Mouse (Mus musculus): ENCODE results near the gene Gatad2b. TPM values are rescaled to one million over a fixed set of nuclear protein-coding genes. Genes with fewer than 3 reads are reported as not detected.
A peak's percentile ranks its signal among the peaks of the same experiment; 100 is the strongest.

Gatad2b gene
- total RNA-seq, 2 experiments from 2014 or later = 58.3 to 59.4 TPM

DNA sequence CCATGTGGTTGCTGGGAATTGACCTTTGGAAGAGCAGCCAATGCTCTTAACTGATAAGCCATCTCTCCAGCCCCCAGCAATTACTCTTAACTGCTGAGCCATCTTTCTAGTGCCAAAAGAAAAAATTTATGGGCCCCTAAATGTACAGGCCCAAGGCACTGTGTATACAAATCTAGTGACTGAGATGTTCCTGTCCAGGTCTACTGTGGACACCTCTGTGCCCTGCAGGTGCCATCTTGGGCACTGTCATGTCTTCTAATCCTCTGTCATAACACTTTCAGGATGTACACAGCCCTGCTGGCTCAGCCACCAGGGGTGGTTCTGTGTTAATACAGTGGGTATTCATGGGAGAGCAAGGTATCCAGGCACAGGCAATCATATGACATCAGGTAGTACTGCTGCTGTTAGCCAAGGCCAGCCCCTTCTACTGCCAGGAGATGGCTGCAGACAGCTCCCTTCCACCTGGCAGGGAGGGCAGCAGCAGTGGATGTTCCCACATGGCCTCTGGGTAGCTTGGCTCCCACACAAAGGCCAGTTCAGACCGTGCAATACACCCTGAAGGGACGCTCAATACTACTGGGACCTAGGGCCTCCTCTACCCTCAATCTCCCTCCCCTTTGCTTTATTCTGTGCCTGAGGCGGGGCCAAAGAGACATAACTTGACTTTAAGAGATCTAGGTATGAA lies 82.7 kb downstream of the Gatad2b start:
- DNase-seq (ENCODE audit: low spot score) = no peak

DNA sequence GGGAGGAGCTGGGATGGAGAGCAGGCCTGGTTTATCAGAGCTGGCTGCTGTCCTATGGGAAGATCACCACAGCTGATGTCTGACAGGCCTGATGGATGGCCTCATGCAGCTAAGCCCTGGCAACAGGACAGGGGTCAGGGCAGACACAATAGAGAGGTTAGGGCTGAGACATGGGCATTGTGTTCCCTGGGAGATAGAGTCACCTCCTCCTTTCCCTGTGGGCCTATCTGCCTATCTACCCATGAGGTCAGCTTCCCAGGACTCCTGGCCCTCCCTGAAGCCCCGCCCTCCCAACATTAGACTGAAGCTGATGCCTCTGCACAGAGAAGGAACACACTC lies 83.2 kb downstream of the Gatad2b start:
- DNase-seq (ENCODE audit: low spot score) = no peak

DNA sequence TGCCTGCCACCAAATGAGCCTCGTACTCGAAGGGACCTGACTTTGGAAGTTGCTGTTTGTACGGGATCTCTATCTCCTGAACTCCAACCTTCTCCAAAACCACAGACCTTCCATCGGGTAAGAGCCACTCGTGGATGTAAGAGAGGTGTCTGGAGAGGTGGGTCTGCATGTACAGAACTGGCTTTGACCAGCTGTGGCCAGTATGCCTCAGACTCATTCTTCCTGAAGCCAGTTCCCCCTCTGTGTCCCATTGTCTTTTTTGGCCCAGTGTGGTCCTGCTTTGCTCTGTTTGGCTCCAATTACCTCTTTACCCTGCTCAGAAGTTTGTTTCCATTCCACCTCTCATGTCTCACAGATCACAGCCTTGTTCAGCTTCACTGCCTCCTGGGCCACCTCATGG lies 85.5 kb downstream of the Gatad2b start:
- DNase-seq (ENCODE audit: low spot score) = no peak

DNA sequence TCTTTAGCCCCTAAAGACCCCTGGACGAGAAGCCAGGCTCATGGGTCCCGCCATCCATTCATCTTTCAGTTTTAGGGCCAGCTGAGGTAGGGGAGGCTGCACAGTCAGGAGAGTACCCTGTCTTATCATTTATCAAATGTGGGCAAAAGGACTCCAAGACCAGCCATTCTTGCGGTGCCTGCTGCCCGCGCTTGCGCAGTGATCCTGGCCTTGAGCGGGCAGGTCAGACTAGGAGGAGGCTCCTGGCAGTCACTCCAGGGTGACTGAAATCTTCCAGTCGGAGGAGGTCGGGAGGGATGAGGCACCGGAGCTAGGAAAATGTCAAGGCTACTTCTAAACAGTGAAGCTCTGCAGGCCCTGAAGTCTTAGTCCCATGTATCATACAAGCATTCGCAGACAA lies 88.7 kb downstream of the Gatad2b start:
- no peak for DNase-seq (ENCODE audit: low spot score)

DNA sequence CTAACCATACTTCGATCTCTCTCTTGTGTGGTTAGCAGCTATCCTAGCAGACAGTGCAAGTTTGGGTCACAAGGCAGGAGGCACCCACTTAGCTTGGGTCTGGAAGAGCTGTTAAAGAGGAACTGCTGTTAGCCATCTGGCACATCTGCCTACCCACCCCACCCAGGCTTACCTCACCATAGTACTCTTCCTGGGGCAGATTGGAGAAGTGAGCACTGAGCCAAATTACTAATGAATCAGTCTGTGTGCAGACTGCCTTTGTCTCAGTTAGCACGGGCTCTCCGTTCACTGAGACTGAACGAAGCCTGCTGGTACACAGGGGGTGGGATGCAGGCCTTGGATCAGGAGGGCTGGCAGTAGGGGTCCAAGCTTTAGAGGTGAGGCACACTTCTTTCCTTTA lies 90.7 kb downstream of the Gatad2b start:
- no peak for DNase-seq (ENCODE audit: low spot score)

DNA sequence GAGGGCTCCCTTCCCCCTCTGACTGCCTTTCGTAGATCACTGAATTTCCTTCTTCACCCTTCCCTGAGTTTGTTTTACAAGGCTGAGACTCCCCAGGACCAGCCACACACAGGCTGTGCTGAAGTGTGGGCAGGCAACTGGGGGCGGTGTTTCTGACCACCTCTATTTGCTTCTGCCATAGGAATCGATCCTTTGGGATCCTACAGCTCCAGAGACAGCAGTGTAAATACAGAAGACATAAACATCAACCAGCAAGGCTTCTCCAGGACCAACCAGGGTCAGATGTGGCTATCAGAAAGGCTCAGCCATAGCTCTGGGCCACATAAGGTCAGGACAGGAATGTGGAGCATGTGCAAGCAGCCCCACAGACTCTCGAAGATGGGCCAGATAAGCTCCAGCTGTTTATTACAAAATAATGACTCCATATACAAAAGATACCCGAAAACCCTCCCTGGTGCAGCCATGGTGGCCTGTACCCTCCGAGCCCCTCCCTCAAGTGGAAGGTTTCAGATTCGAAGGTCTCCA lies 91.9 kb downstream of the Gatad2b start:
- DNase-seq (ENCODE audit: low spot score) = no peak

DNA sequence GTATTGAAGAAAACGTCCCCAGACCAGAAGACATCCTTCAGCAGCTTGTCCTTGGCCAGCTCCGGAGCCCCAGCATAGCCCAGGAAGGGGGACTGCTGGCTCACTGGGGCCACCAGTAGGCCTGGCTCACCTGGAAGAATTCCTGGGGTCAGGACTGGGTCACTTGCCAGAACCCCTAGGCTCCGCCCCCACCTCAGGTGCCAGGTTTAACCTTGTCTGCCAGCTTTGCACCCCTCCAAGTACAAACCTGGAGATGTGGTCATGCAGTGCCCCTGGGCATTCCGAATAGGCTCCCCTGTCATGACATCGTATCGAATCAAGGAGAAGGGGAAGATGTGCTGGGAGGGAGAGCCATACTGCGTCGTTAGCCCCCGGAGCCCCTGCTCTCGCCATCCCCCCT lies 93.8 kb downstream of the Gatad2b start:
- no peak for DNase-seq (ENCODE audit: low spot score)

DNA sequence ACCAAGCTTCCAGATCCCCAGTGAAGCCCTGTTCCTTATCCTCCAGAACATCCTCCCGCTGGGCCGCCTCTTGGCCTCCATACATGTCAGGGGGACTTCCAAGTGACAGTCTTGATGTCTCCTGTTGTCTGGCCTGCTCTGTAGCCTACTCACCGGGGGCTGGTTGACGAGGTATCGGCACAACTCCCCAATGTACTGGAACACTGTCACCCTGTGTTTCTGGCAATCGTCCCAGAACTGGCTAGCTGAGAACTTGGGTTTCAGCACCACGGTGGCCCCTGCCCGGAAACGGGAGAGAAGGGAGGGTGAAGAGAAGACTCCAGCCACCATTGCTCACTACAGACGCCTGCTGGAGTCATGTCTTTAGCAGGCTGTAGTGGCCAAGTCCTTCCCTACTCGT lies 94.5 kb downstream of the Gatad2b start:
- DNase-seq (ENCODE audit: low spot score) = peak; percentile 71

DNA sequence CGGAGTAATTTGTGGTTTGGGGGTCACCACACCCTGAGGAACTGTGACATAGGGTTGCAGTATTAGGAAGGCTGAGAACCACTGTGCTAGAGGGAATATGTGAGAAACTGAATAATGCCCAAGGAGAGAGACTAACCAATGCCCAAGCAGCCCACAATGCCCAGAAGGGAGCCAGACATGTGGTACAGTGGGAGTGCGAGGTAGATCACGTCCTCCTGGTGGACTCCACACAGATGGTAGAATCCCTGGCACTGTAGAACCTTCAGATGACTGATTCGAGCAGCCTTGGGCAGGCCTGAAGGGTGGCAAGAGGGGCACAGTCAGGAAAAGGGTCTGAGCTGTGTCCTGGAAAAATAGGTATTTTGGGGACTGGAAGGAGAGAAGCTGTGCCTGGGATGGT lies 95.2 kb downstream of the Gatad2b start:
- no peak for DNase-seq (ENCODE audit: low spot score)

DNA sequence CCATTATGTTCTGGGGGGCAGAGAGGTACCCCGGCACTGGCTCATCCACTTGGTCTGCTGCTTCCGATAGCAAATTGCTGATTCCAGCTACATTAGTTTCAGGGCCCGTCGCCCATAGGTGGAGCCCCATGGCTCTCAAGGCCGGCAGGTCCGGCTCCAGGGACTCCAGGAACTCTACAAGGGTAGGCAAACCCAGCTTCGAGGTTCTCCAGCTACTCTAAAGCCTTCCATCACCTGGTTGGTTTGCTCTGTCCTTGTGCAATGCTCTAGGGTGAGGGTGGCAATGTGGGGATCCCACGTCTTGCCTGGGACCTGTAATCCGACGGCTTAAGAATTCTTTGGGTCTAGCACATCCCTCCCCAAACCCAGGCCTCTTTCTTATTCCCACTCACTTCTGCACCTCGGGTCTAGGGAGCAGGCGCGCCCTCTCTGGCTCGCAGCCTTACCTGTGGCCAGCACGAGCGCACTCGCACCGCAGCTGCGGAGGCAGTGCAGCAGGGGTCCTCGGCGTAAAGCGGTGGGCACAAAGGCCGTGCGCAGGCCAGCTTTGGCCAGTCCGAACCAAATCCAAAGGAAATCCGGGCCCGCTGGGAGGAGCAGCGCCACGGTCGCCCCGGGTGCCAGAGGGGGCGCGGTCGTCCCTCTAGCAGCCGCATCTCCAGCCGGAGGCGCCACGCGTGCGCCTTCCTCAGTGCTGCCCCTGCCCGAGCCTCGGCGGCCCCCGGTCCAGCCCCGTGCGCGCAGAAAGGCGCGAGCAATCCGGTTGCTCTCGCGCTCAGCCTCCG lies 95.9 kb downstream of the Gatad2b start:
- DNase-seq (ENCODE audit: low spot score) = no peak

DNA sequence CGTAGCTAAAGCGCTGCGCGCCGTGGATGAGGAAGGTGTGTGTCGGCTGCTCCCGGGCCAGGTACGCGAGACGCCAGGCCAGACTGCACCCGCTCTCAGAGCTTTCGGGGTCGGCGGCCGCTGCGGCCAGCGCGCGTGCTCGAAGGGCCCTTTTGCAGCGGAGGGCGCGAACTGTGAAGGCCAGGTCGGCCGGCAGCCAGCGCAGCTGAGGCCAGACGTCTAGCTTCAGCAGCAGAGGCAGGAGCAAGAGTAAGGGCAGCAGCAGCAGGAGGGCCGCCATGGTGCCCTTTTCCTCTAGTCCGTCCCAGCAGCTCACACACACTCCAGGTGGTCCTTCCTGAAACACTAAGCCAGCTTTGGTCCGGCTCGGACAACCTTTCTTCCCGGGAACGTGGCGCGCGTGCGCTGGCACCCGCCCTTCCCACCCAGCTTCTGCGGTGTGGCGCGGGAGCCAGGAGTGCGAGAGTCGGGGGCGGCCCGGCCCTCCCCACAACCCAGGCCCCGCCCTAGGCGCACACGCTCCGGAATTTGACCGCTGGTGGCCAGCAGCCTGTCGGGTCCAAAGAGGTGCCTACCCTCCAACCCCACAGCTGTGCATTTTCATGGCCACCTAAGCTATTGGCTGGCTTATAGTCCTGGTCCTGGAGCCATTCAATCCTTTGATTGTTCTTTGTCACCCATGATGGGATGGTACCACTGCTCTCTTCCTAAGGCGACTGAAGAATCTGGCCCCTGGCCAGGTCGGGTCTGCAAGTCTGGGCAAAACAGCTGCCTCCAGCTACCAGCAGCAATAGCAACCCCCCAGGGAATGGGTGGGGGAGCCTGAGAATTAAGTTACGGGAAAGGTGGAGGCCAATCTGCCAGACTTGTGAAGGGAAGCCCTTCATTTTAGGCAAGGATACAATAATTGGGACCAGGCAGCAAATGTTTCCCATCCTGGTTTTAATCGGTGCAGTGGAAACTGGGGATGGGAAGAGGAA lies 96.8 kb downstream of the Gatad2b start, which contains the start of gene Slc27a3:
Slc27a3 (minus strand) TSS at position 428 of the 980 bp plus-strand sequence.
- DNase-seq (ENCODE audit: low spot score) = peak; percentile 42

DNA sequence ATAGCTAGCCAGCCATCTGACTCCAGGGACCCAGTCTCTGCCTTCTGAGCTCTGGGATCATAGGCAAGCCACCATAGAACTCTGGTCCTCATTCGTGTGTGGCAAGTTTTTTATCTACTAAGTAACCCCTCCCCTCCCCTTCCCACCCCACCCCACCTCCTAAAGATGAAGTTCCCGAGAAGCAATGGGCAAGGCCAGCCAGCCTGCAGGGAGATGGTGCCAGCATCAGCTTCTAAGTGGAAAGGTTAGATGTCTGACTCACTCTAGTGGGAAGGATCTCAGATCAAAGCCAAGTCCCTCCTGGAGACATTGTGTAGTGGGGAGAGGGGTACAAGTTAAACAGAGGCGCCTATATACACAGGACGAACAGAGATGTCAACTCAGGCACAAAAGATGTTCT lies 98.0 kb downstream of the Gatad2b start:
- no peak for DNase-seq (ENCODE audit: low spot score)

DNA sequence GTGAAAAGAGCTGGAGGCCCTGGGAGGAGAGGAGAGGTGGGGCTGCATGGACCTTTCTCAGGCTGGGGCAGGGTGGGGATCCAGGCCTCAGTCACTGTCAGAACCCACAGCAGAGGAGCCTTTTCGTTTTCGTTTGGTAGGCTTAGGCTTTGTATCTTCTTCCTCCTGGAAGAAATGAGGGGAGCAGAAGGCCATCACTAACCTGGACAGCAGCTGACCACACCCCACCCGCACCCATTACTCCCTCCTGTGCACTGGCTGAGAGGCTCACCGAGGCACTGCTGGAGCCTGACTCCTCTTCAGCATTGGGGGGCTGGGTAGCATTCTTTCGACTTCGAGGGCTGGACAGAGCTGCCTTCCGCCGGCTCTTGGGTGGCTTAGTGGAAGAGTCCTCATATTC lies 99.0 kb downstream of the Gatad2b start:
- DNase-seq (ENCODE audit: low spot score) = no peak

DNA sequence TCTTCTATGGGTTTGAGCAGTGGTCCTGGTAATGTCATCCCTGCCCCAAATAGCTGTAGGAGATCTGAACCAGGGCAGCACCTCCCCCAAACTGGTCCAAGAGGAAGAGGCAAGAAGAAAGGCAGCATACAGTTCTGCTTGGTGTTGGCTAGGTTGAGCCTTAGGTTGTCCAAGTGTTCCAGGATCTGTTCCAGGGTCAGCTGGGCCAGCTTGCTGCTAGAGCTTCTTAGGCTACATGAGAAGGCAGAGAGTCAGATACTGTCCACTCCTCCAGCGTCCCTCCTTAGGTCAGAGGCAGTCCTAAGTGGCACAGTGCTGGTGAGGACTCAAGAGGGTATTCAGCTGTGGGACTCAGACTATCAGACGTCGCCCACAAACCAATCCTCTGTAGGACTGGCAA lies 99.7 kb downstream of the Gatad2b start:
- DNase-seq (ENCODE audit: low spot score) = peak; percentile 79

DNA sequence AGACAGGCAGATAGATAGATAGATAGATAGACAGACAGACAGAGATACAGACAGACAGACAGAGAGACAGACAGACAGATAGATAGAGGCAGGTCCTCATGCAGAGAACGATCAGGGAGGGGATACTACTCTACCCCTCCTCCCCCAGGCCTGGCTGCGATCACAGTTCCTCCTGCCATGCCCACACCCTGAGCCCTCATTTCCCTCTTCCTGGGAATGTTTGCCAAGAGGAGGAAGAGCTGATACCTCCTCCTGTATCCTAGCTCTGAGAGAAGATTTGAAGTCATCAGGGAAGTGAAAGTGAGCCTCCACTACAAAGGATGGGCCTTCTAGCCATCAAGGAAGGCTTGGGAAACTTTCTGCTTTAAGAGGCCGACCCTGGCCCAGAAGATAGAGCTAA lies 102.7 kb downstream of the Gatad2b start:
- DNase-seq (ENCODE audit: low spot score) = no peak

DNA sequence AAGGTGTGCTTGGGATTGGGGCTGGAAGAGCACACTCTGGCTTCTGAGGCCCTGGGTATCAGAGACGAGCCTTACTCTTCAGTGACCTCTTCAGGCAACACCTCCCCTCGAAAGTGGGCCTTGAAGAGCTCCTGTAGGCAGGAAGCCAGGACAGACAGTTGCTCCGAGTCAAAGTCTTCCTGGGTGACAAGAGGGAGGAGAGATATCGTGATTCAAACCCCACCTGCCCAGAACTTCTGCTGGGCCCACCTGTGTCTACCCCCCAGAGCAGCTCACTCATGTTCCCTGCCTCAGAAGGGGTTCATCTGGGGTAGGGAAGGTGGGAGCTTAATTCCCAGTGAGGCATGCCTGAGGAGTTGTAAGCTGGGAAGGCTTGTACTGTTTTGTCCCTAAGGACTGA lies 108.0 kb downstream of the Gatad2b start:
- DNase-seq (ENCODE audit: low spot score) = no peak

DNA sequence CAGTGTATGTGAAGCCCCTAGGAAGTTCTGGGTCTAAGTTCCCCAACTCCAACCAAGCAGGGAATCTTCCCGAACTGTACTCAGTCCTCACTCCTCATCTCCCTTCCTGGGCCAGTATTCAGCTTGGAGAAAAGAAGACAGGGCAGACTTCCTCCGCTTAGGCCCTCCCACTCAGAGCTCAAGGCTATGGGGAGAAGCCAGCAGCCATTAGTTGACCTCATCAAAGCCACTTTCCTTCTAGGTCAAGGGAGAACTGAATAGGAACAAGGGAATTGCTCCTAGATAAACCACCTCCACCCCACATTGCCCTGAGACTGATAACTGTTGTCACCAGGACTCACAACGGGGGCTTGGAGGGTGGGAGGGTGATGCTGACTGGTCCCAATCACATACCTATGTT lies 111.1 kb downstream of the Gatad2b start:
- no peak for DNase-seq (ENCODE audit: low spot score)

DNA sequence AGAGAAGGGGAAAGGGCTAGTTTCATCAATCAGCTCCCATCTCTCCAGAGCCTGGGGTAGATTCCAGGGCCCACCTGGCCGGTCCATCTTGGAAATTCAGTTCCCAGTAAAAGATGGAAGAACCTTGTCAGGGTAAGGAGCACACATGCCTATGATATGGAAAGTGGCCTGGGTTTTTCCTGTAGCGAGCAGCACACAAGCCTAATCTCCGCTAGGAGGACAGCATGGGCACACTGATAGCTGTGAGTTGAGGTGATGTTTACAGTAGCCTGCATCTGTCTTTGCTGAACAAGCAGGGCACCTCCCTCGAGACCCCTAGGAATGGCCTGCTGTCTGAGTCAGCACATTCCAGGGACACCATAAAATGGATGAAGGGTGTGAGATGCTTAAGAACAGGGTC lies 111.6 kb downstream of the Gatad2b start:
- DNase-seq (ENCODE audit: low spot score) = no peak

DNA sequence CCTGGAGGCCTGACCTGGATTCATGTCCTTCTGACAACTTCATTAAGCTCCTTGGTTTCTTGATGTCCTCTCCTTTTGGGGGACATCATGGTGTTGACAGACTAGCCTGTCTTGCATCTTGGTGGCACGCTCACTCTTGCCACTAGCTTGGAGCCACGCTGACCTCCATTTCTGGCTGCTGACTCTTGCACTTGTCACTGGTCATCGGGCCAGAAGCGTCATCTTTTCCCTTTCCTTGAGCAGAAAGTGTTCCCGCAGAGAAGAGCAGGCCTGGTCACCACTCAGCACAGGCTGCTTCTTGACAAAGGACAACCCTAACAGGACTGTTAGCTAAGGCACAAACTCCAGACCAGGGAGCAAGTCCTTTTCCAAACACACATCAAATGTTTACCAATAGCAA lies 113.4 kb downstream of the Gatad2b start:
- no peak for DNase-seq (ENCODE audit: low spot score)

DNA sequence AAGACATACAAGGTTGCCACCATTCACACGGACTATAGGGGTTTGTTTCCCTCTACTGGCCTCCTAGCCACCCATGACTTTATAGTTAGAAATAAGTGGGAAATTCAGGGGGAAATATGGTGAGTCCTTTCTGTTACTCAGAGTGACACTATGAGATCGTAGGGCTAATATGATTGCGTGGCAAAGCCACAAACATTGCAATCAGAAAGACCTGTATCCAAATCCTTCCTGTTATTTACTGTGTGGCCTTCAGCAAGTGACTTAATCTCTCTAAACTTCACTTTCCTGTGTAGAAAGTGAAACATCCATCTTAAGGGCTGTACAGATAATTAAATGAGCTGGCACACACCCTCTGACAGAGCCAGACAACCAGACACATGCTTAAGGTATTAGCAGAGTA lies 115.7 kb downstream of the Gatad2b start:
- no peak for DNase-seq (ENCODE audit: low spot score)

DNA sequence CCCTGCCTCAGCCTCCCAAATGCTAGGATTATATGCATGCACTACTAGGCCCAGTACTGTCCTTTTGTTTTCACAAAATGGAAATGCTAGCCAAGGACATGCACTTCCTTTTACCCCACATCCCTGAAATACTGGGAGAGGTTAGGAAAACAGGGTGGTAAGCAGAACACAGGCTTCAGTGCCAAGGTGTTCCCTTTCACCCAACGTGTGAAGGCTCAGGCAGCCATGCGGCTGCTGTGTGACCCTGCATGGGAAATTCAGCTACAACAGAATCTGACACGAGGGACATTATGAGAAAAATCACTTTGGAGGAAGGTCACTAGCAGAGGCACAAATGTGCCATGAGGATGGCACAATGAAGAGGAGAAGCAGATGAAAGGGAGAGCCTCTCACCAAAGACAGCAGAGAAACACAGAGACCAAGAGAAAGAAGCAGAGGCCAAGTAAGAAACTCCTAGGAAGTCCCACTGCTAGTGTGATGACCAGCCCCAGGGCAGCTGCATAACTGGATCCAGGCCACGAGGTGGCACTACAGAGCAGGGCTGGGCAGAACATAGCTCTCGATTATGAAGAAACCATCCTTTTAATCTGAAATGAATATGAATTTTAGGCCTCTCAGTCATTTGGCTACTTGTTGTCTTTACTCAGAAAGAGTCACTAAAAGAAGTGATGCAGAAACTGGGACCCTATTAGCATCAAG lies 119.5 kb downstream of the Gatad2b start:
- peak; percentile 75 for DNase-seq (ENCODE audit: low spot score)

All from gastrocnemius, adult 18-20 months (tissue).